ENCODE assay signal across 10 mouse cellular contexts in the genomic region with DNA sequence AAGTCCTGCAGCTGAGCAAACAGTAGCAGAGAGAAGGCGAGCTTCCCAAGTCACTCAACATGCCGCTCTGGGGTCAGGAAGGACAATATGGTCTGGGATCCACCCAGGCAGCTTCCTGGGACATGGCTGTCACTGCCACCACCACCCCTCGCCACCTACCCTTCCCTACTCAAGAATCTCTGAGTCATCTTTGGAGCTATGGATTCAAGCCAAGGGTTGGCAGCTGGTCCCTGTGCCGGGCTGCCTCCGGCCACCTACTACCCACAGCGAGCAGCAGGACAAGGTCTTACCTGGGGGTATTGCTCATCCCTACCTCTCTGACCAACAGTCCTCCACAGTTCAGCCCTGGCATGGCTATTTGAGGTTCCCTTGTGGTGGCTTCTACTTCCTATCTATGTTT.
DNase-seq lines count a peak whose midpoint lies in the region; TF ChIP-seq lines count a peak whose summit lies in the region.
"Had no signal": no experiment of that assay in that cellular context is flagged by ENCODE, and none has a peak within 500 bp of the region (broad histone marks: within the 10 kb centered on the region; RNA-seq: fewer than 3 reads in every experiment).

No protein-coding gene starts in this region.

- TF ChIP-seq CTCF in brain, embryonic 14.5 days (IDR thresholded peaks at IDR 0.05; ENCODE audit: borderline replicate concordance, extremely low read depth, insufficient read depth, insufficient read length): no peak

- TF ChIP-seq POLR2A in brain, embryonic 14.5 days (IDR thresholded peaks at IDR 0.05; ENCODE audit: borderline replicate concordance, extremely low read depth, insufficient read depth, insufficient read length, poor library complexity, severe bottlenecking): no peak

- peak; percentile 20 for DNase-seq in gastrocnemius, postnatal 14 days
- no peak for DNase-seq in gastrocnemius, postnatal 25 days
- peak; percentile 35 for DNase-seq in Muller cell, postnatal 12 days (ENCODE audit: inconsistent ontology term)
- peak; percentile 1 for DNase-seq in brain, embryonic 14.5 days (ENCODE audit: low read depth)
- DNase-seq in cerebellum, postnatal 36 days: peak; percentile 89 to 91
- no peak for DNase-seq in kidney, adult 18-20 months
- no peak for DNase-seq in thymus, postnatal 4 days
- DNase-seq in embryo, embryonic 9.5 days (ENCODE audit: extremely low spot score): no peak
- DNase-seq: kidney, adult 2 months; thymus, postnatal 36 days had no signal

- intact Hi-C loops in gastrocnemius, postnatal 14 days (cut with DNase I; ENCODE audit: low total_unique reads): no loop called here

Comparison
In these comparisons a context has a peak if more than half of its experiments do, and no peak if none do; other contexts are left out.
1. DNase-seq: peak in gastrocnemius, postnatal 14 days (single experiment), Muller cell, postnatal 12 days (single experiment), brain, embryonic 14.5 days (single experiment) and cerebellum, postnatal 36 days (2 of 2); none in gastrocnemius, postnatal 25 days (single experiment), kidney, adult 18-20 months (single experiment), thymus, postnatal 4 days (single experiment) and embryo, embryonic 9.5 days (single experiment).